Mouse (Mus musculus) stomach, embryonic 14.5 days (tissue): ENCODE measurements at regions not wholly inside any gene's neighbourhood (a gene's known extent, or its start where the extent isn't known, plus 50 kb on each side); places are given as distances from the start of the nearest gene placed in this dataset.

Experiments
- ATAC-seq: fragments of 200-750 bp; cut with Nextera tagmentation; 2 replicates; pipeline ENCODE4 v1.8.0; 2017; ENCODE audit warnings: low read depth, moderate TSS enrichment; ENCODE audit not compliant: insufficient number of reproducible peaks, insufficient read depth, low FRiP score
- H3K27ac ChIP-seq: fragments of 300-500 bp; sonication (generic); 2 replicates; pipeline ENCODE4 v1.5.1; 2014; ENCODE audit warnings: mild to moderate bottlenecking, low read length, moderate library complexity, mixed read lengths
- H3K27me3 ChIP-seq: fragments of 300-500 bp; sonication (generic); 2 replicates; pipeline ENCODE4 v1.6.1; 2014; ENCODE audit warnings: low read length, control low read depth, mixed read lengths; ENCODE audit not compliant: control insufficient read depth, insufficient read depth
- H3K36me3 ChIP-seq: fragments of 300-500 bp; sonication (generic); 2 replicates; pipeline ENCODE4 v1.6.1; 2014; ENCODE audit warnings: mild to moderate bottlenecking, control low read depth, low read length, moderate library complexity, mixed read lengths; ENCODE audit not compliant: control insufficient read depth, insufficient read depth
- H3K4me1 ChIP-seq: fragments of 300-500 bp; sonication (generic); 2 replicates; pipeline ENCODE4 v1.6.1; 2014; ENCODE audit warnings: low read length, control low read depth, mixed read lengths; ENCODE audit not compliant: control insufficient read depth, insufficient read depth
- H3K4me2 ChIP-seq: fragments of 300-500 bp; sonication (generic); replicated peaks from 2 replicates; pipeline ENCODE4 v1.6.1; 2014; ENCODE audit warnings: low read depth, low read length, control low read depth
- H3K4me3 ChIP-seq: fragments of 300-500 bp; sonication (generic); 2 replicates; pipeline ENCODE4 v1.5.1; 2014; ENCODE audit warnings: low read depth, low read length, control low read depth
- H3K9ac ChIP-seq: fragments of 300-500 bp; sonication (generic); replicated peaks from 2 replicates; pipeline ENCODE4 v1.6.1; 2014; ENCODE audit warnings: low read depth, mild to moderate bottlenecking, control low read depth, low read length, moderate library complexity, mixed read lengths
- H3K9me3 ChIP-seq: fragments of 300-500 bp; sonication (generic); 2 replicates; pipeline ENCODE4 v1.6.1; 2016; ENCODE audit warnings: low read depth, low read length, control low read depth; ENCODE audit not compliant: control insufficient read depth
- WGBS: fragments of 180-500 bp; shearing (Covaris S2); extraction: QIAGEN DNeasy Blood & Tissue Kit; methylation state at CpG from one replicate; pipeline ENCODE4 v1.1.7; 2014; 5-methylcytosine and 5-hydroxymethylcytosine counted together

DNA sequence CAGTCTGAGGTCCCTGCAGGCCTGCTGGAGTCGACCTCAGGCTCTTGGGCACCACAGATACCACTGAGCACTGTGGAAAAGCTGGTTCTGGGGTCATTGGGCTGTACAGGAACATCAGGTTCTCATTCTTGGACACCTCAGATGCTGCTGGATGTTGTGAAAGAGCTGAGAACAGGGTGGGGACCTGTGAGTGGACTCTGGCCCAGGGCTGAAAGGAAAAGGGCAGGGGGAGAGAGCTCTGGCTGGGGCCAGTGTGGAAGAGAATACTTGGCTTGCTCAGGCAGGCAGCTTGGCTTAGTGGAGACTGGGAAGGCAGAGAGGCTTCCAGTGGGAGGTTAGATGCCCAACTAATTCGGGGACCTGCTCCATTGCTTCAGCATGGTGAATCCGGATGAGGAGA is 115.7 kb upstream of the Ngly1 start:
- no peak for ATAC-seq
- no peaks in the 10 kb centered on the region for H3K36me3 ChIP-seq
- 71% methylated on average over 3 of the region's 3 CpGs for WGBS
- no peaks in the 10 kb centered on the region for H3K4me1 ChIP-seq
- H3K4me2 ChIP-seq = no peak overlapping the region
- no peak overlapping the region for H3K9ac ChIP-seq
- no peaks in the 10 kb centered on the region for H3K27me3 ChIP-seq
- H3K9me3 ChIP-seq = no peaks in the 10 kb centered on the region
- H3K4me3 ChIP-seq = no peak overlapping the region
- no peak overlapping the region for H3K27ac ChIP-seq

DNA sequence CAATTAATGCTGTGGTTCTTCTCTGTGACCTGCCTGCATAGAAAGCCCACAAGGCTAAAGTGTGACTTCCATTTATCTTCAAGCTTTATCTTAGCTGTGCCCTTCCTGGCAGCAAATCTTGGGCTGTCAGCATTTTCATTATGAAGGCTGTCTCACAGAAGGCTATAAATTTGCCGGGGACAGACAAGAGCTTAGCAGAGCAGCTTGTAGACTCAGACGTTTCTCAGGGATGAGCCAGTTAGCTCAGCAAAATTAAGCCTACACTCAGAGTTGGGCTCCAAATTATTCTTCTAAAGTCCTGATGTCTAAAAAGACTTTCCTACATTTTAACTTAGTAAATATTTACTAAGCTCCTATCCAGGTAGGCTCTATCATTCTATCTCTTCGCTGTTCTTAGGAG is 112.9 kb upstream of the Ngly1 start:
- WGBS = 52% methylated on average over 3 of the region's 3 CpGs
- no peak for ATAC-seq
- Histone ChIP-seq H3K9me3 (no peaks in the 10 kb centered on the region), H3K36me3 (no peaks in the 10 kb centered on the region), H3K27me3 (no peaks in the 10 kb centered on the region), H3K4me1 (no peaks in the 10 kb centered on the region), H3K4me2 (no peak overlapping the region), H3K27ac (no peak overlapping the region), H3K9ac (no peak overlapping the region), H3K4me3 (no peak overlapping the region)

DNA sequence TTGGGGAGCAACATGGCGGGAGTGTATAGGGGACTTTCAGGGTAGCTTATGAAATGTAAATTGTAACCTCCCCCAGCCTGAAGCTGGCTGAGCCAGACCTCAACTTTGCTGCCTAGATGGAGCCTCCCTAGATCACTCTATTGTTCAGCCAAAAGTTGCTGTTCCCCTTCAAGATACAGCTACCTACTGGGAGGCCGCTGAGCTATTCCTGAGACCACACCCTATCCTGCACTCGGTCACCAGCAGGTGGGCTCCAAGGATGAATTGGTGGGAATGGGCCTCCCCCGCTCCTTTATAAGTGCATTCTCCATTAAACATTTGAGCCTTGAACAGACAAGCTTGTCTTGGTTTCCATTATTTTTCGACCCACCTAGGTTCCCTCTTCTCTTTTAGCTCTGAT is 104.8 kb upstream of the Ngly1 start:
- Histone ChIP-seq H3K4me2 (no peak overlapping the region), H3K36me3 (no peaks in the 10 kb centered on the region), H3K9me3 (no peaks in the 10 kb centered on the region), H3K4me1 (no peaks in the 10 kb centered on the region), H3K27ac (no peak overlapping the region), H3K9ac (no peak overlapping the region), H3K27me3 (no peaks in the 10 kb centered on the region), H3K4me3 (no peak overlapping the region)
- WGBS = 89% methylated on average over 5 of the region's 5 CpGs
- ATAC-seq = no peak

DNA sequence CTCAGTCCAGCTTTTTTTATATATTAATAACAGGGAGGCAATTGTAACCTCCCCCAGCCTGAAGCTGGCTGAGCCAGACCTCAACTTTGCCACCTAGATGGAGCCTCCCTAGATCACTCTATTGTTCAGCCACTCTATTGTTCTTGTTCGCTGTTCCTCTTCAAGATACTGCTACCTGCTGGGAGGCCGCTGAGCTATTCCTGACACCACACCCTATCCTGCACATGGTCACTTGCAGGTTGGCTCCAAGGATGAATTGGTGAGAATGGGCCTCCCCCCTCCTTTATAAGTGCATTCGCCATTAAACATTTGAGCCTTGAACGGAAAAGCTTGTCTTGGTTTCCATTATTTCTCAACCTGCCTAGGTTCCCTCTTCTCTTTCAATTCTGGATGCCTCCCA is 102.3 kb upstream of the Ngly1 start:
- Histone ChIP-seq H3K9me3 (no peaks in the 10 kb centered on the region), H3K4me2 (no peak overlapping the region), H3K27me3 (no peaks in the 10 kb centered on the region), H3K4me1 (no peaks in the 10 kb centered on the region), H3K36me3 (no peaks in the 10 kb centered on the region), H3K4me3 (no peak overlapping the region), H3K9ac (no peak overlapping the region), H3K27ac (no peak overlapping the region)
- 73% methylated on average over 4 of the region's 4 CpGs for WGBS
- ATAC-seq = no peak

- Histone ChIP-seq H3K4me1 (no peaks in the 10 kb centered on the region), H3K36me3 (no peaks in the 10 kb centered on the region), H3K9me3 (no peaks in the 10 kb centered on the region), H3K4me3 (no peak overlapping the region), H3K4me2 (no peak overlapping the region), H3K27me3 (no peaks in the 10 kb centered on the region), H3K9ac (no peak overlapping the region), H3K27ac (no peak overlapping the region)
- WGBS = 90% methylated on average over 3 of the region's 3 CpGs
- no peak for ATAC-seq
Measured at GRCm38 (mm10) chr14:16151815-16152214, 97.3 kb upstream of the Ngly1 start.

GRCm38 (mm10) chr14:16152702-16153101 is 96.4 kb upstream of the Ngly1 start:
- Histone ChIP-seq H3K27ac (no peak overlapping the region), H3K36me3 (no peaks in the 10 kb centered on the region), H3K9me3 (no peaks in the 10 kb centered on the region), H3K4me3 (no peak overlapping the region), H3K9ac (no peak overlapping the region), H3K4me2 (no peak overlapping the region), H3K27me3 (no peaks in the 10 kb centered on the region), H3K4me1 (no peaks in the 10 kb centered on the region)
- ATAC-seq = no peak
- WGBS = 72% methylated on average over 3 of the region's 3 CpGs

GRCm38 (mm10) chr14:16155106-16155505 is 94.0 kb upstream of the Ngly1 start:
- Histone ChIP-seq H3K9ac (no peak overlapping the region), H3K4me2 (no peak overlapping the region), H3K27me3 (no peaks in the 10 kb centered on the region), H3K4me3 (no peak overlapping the region), H3K27ac (no peak overlapping the region), H3K9me3 (no peaks in the 10 kb centered on the region), H3K36me3 (no peaks in the 10 kb centered on the region), H3K4me1 (no peaks in the 10 kb centered on the region)
- WGBS = 69% methylated on average over 1 of the region's 1 CpGs
- no peak for ATAC-seq

DNA sequence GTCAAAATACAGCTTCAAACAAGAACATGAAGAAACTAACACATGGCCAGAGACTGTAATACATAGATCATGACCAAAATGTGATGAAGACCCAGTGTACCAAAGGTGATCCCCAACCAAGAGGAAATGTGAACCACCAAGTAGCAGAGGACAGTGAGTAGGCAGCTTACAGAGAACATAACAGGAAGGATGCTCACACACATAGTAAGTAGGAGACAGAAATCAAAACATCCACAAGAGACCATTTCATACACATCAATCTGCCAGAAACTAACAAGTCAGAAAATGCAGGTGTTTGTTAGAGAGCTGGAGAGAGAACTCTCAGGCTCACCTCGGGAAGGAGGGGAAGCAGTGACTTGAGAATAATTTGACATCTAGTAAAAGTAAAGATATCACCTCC is 78.9 kb upstream of the Ngly1 start:
- WGBS = 32% methylated on average over 1 of the region's 1 CpGs

DNA sequence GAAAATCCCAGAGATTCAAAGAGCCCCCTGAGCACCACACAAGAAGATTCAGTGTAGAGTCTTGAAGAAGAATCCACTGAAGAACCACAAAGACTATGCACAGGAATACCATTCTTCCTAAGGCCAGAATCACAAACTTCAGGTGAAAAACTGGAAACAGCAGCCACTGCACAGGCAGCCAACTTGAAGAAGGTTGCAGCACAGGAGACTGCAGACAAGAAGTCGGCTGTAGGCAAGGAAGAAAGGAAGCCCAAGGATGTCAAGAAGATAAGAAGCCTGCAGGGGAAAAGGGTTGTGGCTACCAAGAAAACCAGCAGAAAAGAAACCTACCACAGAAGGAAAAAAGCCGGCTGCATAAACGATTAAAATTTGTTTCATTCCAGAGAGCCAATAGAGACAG is 76.8 kb upstream of the Ngly1 start:
- WGBS = 84% methylated on average over 3 of the region's 3 CpGs
- Histone ChIP-seq H3K9ac (no peak overlapping the region), H3K36me3 (no peaks in the 10 kb centered on the region), H3K27me3 (no peaks in the 10 kb centered on the region), H3K9me3 (no peaks in the 10 kb centered on the region), H3K4me1 (no peaks in the 10 kb centered on the region), H3K27ac (no peak overlapping the region), H3K4me2 (no peak overlapping the region), H3K4me3 (no peak overlapping the region)
- no peak for ATAC-seq

More for the DNA sequence above, 78.9 kb upstream of the Ngly1 start:
- Histone ChIP-seq H3K4me2 (no peak overlapping the region), H3K4me1 (no peaks in the 10 kb centered on the region), H3K9me3 (no peaks in the 10 kb centered on the region), H3K27me3 (no peaks in the 10 kb centered on the region), H3K9ac (no peak overlapping the region), H3K27ac (no peak overlapping the region), H3K36me3 (no peaks in the 10 kb centered on the region), H3K4me3 (no peak overlapping the region)
- ATAC-seq = no peak
